ENCODE assay signal across 19 mouse cellular contexts in genomic region chr9:22324579-22324978, GRCm38 (mm10).
"Had no signal": no experiment of that assay in that cellular context is flagged by ENCODE, and none has a peak within 500 bp of the region (broad histone marks: within the 10 kb centered on the region; RNA-seq: fewer than 3 reads in every experiment).

No protein-coding gene starts in this region.

- DNase-seq: liver, postnatal 0 days; lung, adult 2 months; lung, postnatal 14 days; lung, postnatal 36 days; right cerebral cortex, postnatal 14 days; thymus, adult 18-20 months; thymus, postnatal 14 days; thymus, postnatal 36 days had no signal

- H3K27ac ChIP-seq: liver, embryonic 15.5 days; lung, embryonic 15.5 days; macrophage; midbrain, embryonic 13.5 days; midbrain, embryonic 15.5 days; neural tube, embryonic 13.5 days; neural tube, embryonic 15.5 days had no signal

- ATAC-seq: liver, postnatal 0 days; lung, postnatal 0 days; midbrain, embryonic 13.5 days; midbrain, embryonic 15.5 days had no signal

- H3K4me3 ChIP-seq: liver, embryonic 15.5 days; lung, embryonic 15.5 days; megakaryocyte, embryonic 14.5 days; midbrain, embryonic 13.5 days; midbrain, embryonic 15.5 days; myocyte; neural tube, embryonic 13.5 days; neural tube, embryonic 15.5 days had no signal

- H3K4me2 ChIP-seq: liver, embryonic 15.5 days; lung, embryonic 15.5 days; midbrain, embryonic 11.5 days; midbrain, embryonic 13.5 days; midbrain, embryonic 15.5 days; neural tube, embryonic 13.5 days; neural tube, embryonic 15.5 days had no signal

- H3K27me3 ChIP-seq: liver, embryonic 15.5 days; lung, embryonic 15.5 days; megakaryocyte, embryonic 14.5 days; midbrain, embryonic 13.5 days; midbrain, embryonic 15.5 days; neural tube, embryonic 13.5 days; neural tube, embryonic 15.5 days had no signal

- H3K9me3 ChIP-seq: liver, embryonic 15.5 days; lung, embryonic 15.5 days; midbrain, embryonic 13.5 days; midbrain, embryonic 15.5 days; neural tube, embryonic 13.5 days; neural tube, embryonic 15.5 days had no signal

- H3K9ac ChIP-seq: liver, embryonic 15.5 days; liver, postnatal 0 days; lung, embryonic 15.5 days; midbrain, embryonic 13.5 days; midbrain, embryonic 15.5 days; neural tube, embryonic 13.5 days; neural tube, embryonic 15.5 days had no signal

- H3K36me3 ChIP-seq: lung, embryonic 15.5 days; midbrain, embryonic 13.5 days; midbrain, embryonic 15.5 days; neural tube, embryonic 13.5 days; neural tube, embryonic 15.5 days had no signal
